Mouse (Mus musculus) intestine, postnatal 0 days (tissue): Measurements from ENCODE around the gene S100a4. TPM values are rescaled to one million over a fixed set of nuclear protein-coding genes. Genes with fewer than 3 reads are reported as not detected.

Experiments
- ATAC-seq: fragments of 200-750 bp; cut with Nextera tagmentation; 2 replicates; pipeline ENCODE4 v1.8.0; 2017; ENCODE audit warnings: mild to moderate bottlenecking, moderate TSS enrichment, moderate library complexity
- H3K27ac ChIP-seq: fragments of 300-500 bp; sonication (generic); 2 replicates; pipeline ENCODE4 v1.5.1; 2014; ENCODE audit warnings: mild to moderate bottlenecking, low read depth, low read length, moderate library complexity
- H3K27me3 ChIP-seq: fragments of 300-500 bp; sonication (generic); replicated peaks from 2 replicates; pipeline ENCODE4 v1.6.1; 2014; ENCODE audit warnings: low read length, mixed read lengths; ENCODE audit not compliant: control insufficient read depth, insufficient read depth
- H3K36me3 ChIP-seq: fragments of 300-500 bp; sonication (generic); 2 replicates; pipeline ENCODE4 v1.6.1; 2014; ENCODE audit warnings: mild to moderate bottlenecking, moderate library complexity; ENCODE audit not compliant: control insufficient read depth, insufficient read depth
- H3K4me1 ChIP-seq: fragments of 300-500 bp; sonication (generic); replicated peaks from 2 replicates; pipeline ENCODE4 v1.6.1; 2014; ENCODE audit warnings: antibody characterized with exemption, low read length, mixed read lengths; ENCODE audit not compliant: control insufficient read depth, insufficient read depth
- H3K4me2 ChIP-seq: fragments of 300-500 bp; sonication (generic); replicated peaks from 2 replicates; pipeline ENCODE4 v1.6.1; 2014; ENCODE audit warnings: low read depth, mild to moderate bottlenecking, moderate library complexity
- H3K4me3 ChIP-seq: fragments of 300-500 bp; sonication (generic); 2 replicates; pipeline ENCODE4 v1.5.1; 2014; ENCODE audit warnings: low read depth, low read length
- H3K9ac ChIP-seq: fragments of 300-500 bp; sonication (generic); 2 replicates; pipeline ENCODE4 v1.6.1; 2014; ENCODE audit warnings: mild to moderate bottlenecking, low read depth, low read length
- H3K9me3 ChIP-seq: fragments of 300-500 bp; sonication (generic); 2 replicates; pipeline ENCODE4 v1.6.1; 2016; ENCODE audit warnings: mixed run types; ENCODE audit not compliant: control insufficient read depth
- CTCF ChIP-seq: sonication (generic); IDR thresholded peaks from 2 replicates; pipeline ENCODE4 v1.5.1; 2016; ENCODE audit warnings: low read depth, mild to moderate bottlenecking, control low read depth, antibody characterized with exemption, moderate library complexity
- WGBS: fragments of 180-500 bp; shearing (Covaris S2); extraction: QIAGEN DNeasy Blood & Tissue Kit; methylation state at CpG from one replicate; pipeline ENCODE4 v1.1.7; 2014; 5-methylcytosine and 5-hydroxymethylcytosine counted together
- polyA plus RNA-seq: library from polyadenylated mRNA; unstranded; fragments of >200 nt; fragmentation: Nextera tagmentation; extraction: Ambion mirVana; gene quantifications from 2 replicates; pipeline ENCODE4 v1.2.1, GENCODE M21; 2015

S100a4 gene
- polyA plus RNA-seq, 1 experiment from 2014 or later: 8.6 TPM

- TF ChIP-seq CTCF: no peak
- Histone ChIP-seq H3K27me3 (no peaks in the 10 kb centered on the region), H3K4me3 (no peak overlapping the region), H3K4me1 (no peaks in the 10 kb centered on the region), H3K36me3 (no peaks in the 10 kb centered on the region), H3K27ac (no peak overlapping the region), H3K4me2 (no peak overlapping the region), H3K9me3 (no peaks in the 10 kb centered on the region), H3K9ac (no peak overlapping the region)
- no peak for ATAC-seq
- WGBS: 85% methylated on average over 1 of the region's 1 CpGs
Measured at GRCm38 (mm10) chr3:90647291-90647690, 43.7 kb downstream of the S100a4 start.

- Histone ChIP-seq H3K36me3 (no peaks in the 10 kb centered on the region), H3K4me3 (no peak overlapping the region), H3K9me3 (no peaks in the 10 kb centered on the region), H3K4me2 (no peak overlapping the region), H3K27me3 (no peaks in the 10 kb centered on the region), H3K27ac (no peak overlapping the region), H3K4me1 (no peaks in the 10 kb centered on the region), H3K9ac (no peak overlapping the region)
- ATAC-seq: no peak
- TF ChIP-seq CTCF: no peak
Measured at GRCm38 (mm10) chr3:90648981-90649380, 45.4 kb downstream of the S100a4 start.

- no peaks in the 10 kb centered on the region for H3K9me3 ChIP-seq
- H3K4me2 ChIP-seq: no peak overlapping the region
- H3K9ac ChIP-seq: no peak overlapping the region
- no peaks in the 10 kb centered on the region for H3K27me3 ChIP-seq
- H3K4me1 ChIP-seq: no peaks in the 10 kb centered on the region
- no peak for ATAC-seq
- H3K4me3 ChIP-seq: no peak overlapping the region
- H3K36me3 ChIP-seq: no peaks in the 10 kb centered on the region
- TF ChIP-seq CTCF: no peak
- WGBS: 95% methylated on average over 2 of the region's 2 CpGs
- no peak overlapping the region for H3K27ac ChIP-seq
Measured at GRCm38 (mm10) chr3:90649832-90650231, 46.3 kb downstream of the S100a4 start.

DNA sequence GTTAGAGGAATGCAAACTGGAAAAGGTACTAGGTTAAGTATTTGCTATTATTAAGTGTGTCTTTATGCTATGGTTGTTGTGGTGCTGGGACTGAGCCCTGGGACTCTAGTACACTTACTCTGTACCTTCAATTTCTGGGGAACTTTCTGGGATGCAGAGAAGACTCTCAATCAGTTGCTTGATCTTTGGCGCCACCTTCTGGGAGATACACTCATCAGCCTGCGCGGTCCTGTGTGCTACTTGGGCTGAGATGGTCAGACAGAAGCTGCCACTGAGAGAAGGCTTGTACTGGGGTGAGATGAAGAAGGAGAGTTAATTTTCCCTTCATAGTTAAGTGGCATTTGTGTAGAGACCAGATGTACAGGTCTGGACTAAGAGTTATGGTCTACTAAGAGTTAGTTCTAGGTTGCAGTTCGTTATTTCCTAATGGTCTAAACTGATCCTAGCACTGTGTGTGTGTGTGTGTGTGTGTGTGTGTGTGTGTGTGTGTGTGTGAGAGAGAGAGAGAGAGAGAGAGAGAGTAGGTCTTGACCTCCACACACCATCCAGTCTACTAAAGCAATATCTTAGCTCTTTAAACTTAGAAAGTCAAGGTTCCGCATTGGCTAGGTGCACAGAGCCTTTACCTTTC is 49.4 kb downstream of the S100a4 start:
- ATAC-seq: no peak
- Histone ChIP-seq H3K4me1 (no peaks in the 10 kb centered on the region), H3K27me3 (no peaks in the 10 kb centered on the region), H3K27ac (no peak overlapping the region), H3K9ac (no peak overlapping the region), H3K4me2 (no peak overlapping the region), H3K4me3 (no peak overlapping the region), H3K9me3 (no peaks in the 10 kb centered on the region), H3K36me3 (no peaks in the 10 kb centered on the region)
- TF ChIP-seq CTCF: peak; percentile 90
- WGBS: 39% methylated on average over 5 of the region's 5 CpGs

- Histone ChIP-seq H3K36me3 (no peaks in the 10 kb centered on the region), H3K4me2 (no peak within 1 kb of the TSS), H3K4me3 (no peak within 1 kb of the TSS), H3K9me3 (no peaks in the 10 kb centered on the region), H3K27me3 (no peaks in the 10 kb centered on the region), H3K9ac (no peak within 1 kb of the TSS), H3K27ac (no peak within 1 kb of the TSS), H3K4me1 (no peaks in the 10 kb centered on the region)
- no peak for TF ChIP-seq CTCF
- ATAC-seq: no peak
Measured at GRCm38 (mm10) chr3:90653717-90654116, 50.1 kb downstream of the S100a4 start, which contains the start of gene S100a7a. Gene S100a7a, plus strand, starts transcription at chr3:90654017.

Other genes starting within 250 kb of the S100a4 start
- 2.5 and 2.9 TPM in 2 replicates for gene Slc27a3, start 213.8 kb upstream of the S100a4 start, polyA plus RNA-seq
- gene Ints3, start 170.1 kb upstream of the S100a4 start, polyA plus RNA-seq: 8.8 and 9.7 TPM in 2 replicates
- gene Npr1, start 137.9 kb upstream of the S100a4 start, polyA plus RNA-seq: 3.4 and 4.2 TPM in 2 replicates
- gene Ilf2, start 127.6 kb upstream of the S100a4 start, polyA plus RNA-seq: 38.3 and 40.7 TPM in 2 replicates
- 53.1 and 53.9 TPM in 2 replicates for gene Snapin, start 112.7 kb upstream of the S100a4 start, polyA plus RNA-seq
- gene Chtop, start 94.3 kb upstream of the S100a4 start, polyA plus RNA-seq: 61.3 and 63.7 TPM in 2 replicates
- 1,091 and 1,109 TPM in 2 replicates for gene S100a1, start 89.4 kb upstream of the S100a4 start, polyA plus RNA-seq
- gene S100a13, start 89.3 kb upstream of the S100a4 start, polyA plus RNA-seq: 70.3 and 78.7 TPM in 2 replicates
- 0.61 and 1.1 TPM in 2 replicates for gene S100a14, start 76.9 kb upstream of the S100a4 start, polyA plus RNA-seq
- 61.6 and 69.1 TPM in 2 replicates for gene S100a16, start 66.5 kb upstream of the S100a4 start, polyA plus RNA-seq
- gene S100a3, start 43.2 kb upstream of the S100a4 start, polyA plus RNA-seq: 0.18 and 0.37 TPM in 2 replicates
- not detected in 2 replicates for gene S100a2, start 13.5 kb upstream of the S100a4 start, polyA plus RNA-seq
- gene Gm42674, start 1.9 kb upstream of the S100a4 start, polyA plus RNA-seq: not detected in 2 replicates
- 4.1 and 5.6 TPM in 2 replicates for gene S100a5, start 4.8 kb downstream of the S100a4 start, polyA plus RNA-seq
- gene S100a6, start 9.1 kb downstream of the S100a4 start, polyA plus RNA-seq: 374 and 424 TPM in 2 replicates
- 0.12 TPM in 1 of 2 replicates, not detected in the other for gene S100a7a, start 50.2 kb downstream of the S100a4 start, polyA plus RNA-seq
- gene S100a8, start 65.2 kb downstream of the S100a4 start, polyA plus RNA-seq: 2.7 and 4.6 TPM in 2 replicates
- gene S100a9, start 92.0 kb downstream of the S100a4 start, polyA plus RNA-seq: 2.8 and 3.3 TPM in 2 replicates
- not detected in 2 replicates for gene Pglyrp4, start 123.1 kb downstream of the S100a4 start, polyA plus RNA-seq
- not detected in 2 replicates for gene Gm5849, start 174.1 kb downstream of the S100a4 start, polyA plus RNA-seq